Mouse (Mus musculus) liver, embryonic 12.5 days (tissue): ENCODE data around the gene Gps1. TPM values are rescaled to one million over a fixed set of nuclear protein-coding genes. Genes with fewer than 3 reads are reported as not detected.
"Not testable (repeated sequence)": the region's sequence is repeated elsewhere in the genome, so short reads cannot be mapped to it uniquely, and the experiment has no call there.

Experiments
- ATAC-seq: fragments of 200-750 bp; cut with Nextera tagmentation; 2 replicates; pipeline ENCODE4 v1.8.0; 2017; ENCODE audit warnings: moderate number of reproducible peaks, mild to moderate bottlenecking, moderate library complexity
- H3K27ac ChIP-seq: fragments of 300-500 bp; sonication (generic); 2 replicates; pipeline ENCODE4 v1.5.1; 2016; ENCODE audit warnings: mild to moderate bottlenecking
- H3K27me3 ChIP-seq: fragments of 300-500 bp; sonication (generic); replicated peaks from 2 replicates; pipeline ENCODE4 v1.6.1; 2016; ENCODE audit warnings: mild to moderate bottlenecking, moderate library complexity
- H3K36me3 ChIP-seq: fragments of 300-500 bp; sonication (generic); 2 replicates; pipeline ENCODE4 v1.6.1; 2016; ENCODE audit warnings: mild to moderate bottlenecking, moderate library complexity
- H3K4me1 ChIP-seq: fragments of 300-500 bp; sonication (generic); 2 replicates; pipeline ENCODE4 v1.6.1; 2016
- H3K4me2 ChIP-seq: fragments of 300-500 bp; sonication (generic); 2 replicates; pipeline ENCODE4 v1.6.1; 2016; ENCODE audit warnings: mild to moderate bottlenecking, moderate library complexity
- H3K4me3 ChIP-seq: fragments of 300-500 bp; sonication (generic); 2 replicates; pipeline ENCODE4 v1.5.1; 2016; ENCODE audit warnings: mild to moderate bottlenecking, moderate library complexity
- H3K9ac ChIP-seq: fragments of 300-500 bp; sonication (generic); 2 replicates; pipeline ENCODE4 v1.6.1; 2016; ENCODE audit warnings: mild to moderate bottlenecking, moderate library complexity
- H3K9me3 ChIP-seq: fragments of 300-500 bp; sonication (generic); replicated peaks from 2 replicates; pipeline ENCODE4 v1.6.1; 2016; ENCODE audit warnings: mild to moderate bottlenecking, moderate library complexity
- WGBS: fragments of 180-500 bp; shearing (Covaris S2); methylation state at CpG from one replicate; pipeline ENCODE4 v1.1.7; 2016; ENCODE audit not compliant: insufficient replicate concordance; 5-methylcytosine and 5-hydroxymethylcytosine counted together
- polyA plus RNA-seq: library from polyadenylated mRNA; unstranded; fragments of >200 nt; fragmentation: Nextera tagmentation; extraction: Ambion mirVana; gene quantifications from 2 replicates; pipeline ENCODE4 v1.2.1, GENCODE M21; 2016

Gene Gps1
- polyA plus RNA-seq, 1 experiment from 2014 or later, result 135 TPM

DNA sequence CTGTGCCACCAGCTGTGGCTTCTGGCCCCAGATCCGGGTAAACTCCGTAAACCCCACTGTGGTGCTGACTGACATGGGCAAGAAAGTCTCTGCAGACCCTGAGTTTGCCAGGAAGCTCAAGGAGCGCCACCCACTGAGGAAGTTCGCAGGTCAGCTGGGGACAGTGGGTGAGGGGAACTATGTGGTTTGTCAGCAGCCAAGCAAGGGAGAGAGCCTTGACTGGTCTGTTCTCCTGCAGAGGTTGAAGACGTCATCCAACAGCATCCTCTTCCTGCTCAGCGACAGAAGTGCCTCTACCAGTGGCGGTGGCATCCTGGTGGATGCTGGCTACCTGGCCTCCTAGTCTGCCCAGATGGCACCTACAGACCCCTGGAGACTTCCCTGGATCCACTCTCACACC is 17.0 kb upstream of the Gps1 start:
- not testable (repeated sequence) for H3K4me1 ChIP-seq, H3K4me2 ChIP-seq, H3K27ac ChIP-seq, H3K36me3 ChIP-seq, ATAC-seq, H3K4me3 ChIP-seq, H3K9me3 ChIP-seq, H3K9ac ChIP-seq
- peaks cover 47% of the 10 kb centered on the region for H3K27me3 ChIP-seq
- WGBS, result 16% methylated on average over 4 of the region's 7 CpGs

- 73% methylated on average over 1 of the region's 1 CpGs for WGBS
- no peak overlapping the region for H3K27ac ChIP-seq
- no peak overlapping the region for H3K9ac ChIP-seq
- no peak overlapping the region for H3K4me2 ChIP-seq
- no peaks in the 10 kb centered on the region for H3K4me1 ChIP-seq
- H3K27me3 ChIP-seq, result peaks cover 40% of the 10 kb centered on the region
- ATAC-seq, result no peak
- 0 out of 2 replicates have a peak, but pooled peaks cover 4% of the 10 kb centered on the region for H3K9me3 ChIP-seq
- H3K4me3 ChIP-seq, result no peak overlapping the region
- H3K36me3 ChIP-seq, result no peaks in the 10 kb centered on the region
Measured at GRCm38 (mm10) chr11:120768206-120768605, 15.9 kb upstream of the Gps1 start.

- Histone ChIP-seq H3K4me3 (no peak overlapping the region), H3K36me3 (no peaks in the 10 kb centered on the region), H3K9ac (no peak overlapping the region), H3K27ac (no peak overlapping the region), H3K4me2 (no peak overlapping the region), H3K27me3 (peaks cover 14% of the 10 kb centered on the region; the same call in 1 of the 2 replicates), H3K4me1 (peaks cover 8% of the 10 kb centered on the region; the same call in 1 of the 2 replicates), H3K9me3 (0 out of 2 replicates have a peak, but pooled peaks cover 4% of the 10 kb centered on the region)
- WGBS, result 73% methylated on average over 3 of the region's 3 CpGs
- no peak for ATAC-seq
Measured at GRCm38 (mm10) chr11:120772749-120773148, 11.3 kb upstream of the Gps1 start.

- Histone ChIP-seq H3K36me3 (no peaks in the 10 kb centered on the region), H3K9ac (no peak overlapping the region), H3K9me3 (0 out of 2 replicates have a peak, but pooled peaks cover 4% of the 10 kb centered on the region), H3K27me3 (peaks cover 16% of the 10 kb centered on the region), H3K4me3 (no peak overlapping the region), H3K4me1 (peaks cover 8% of the 10 kb centered on the region; the same call in 1 of the 2 replicates), H3K27ac (no peak overlapping the region), H3K4me2 (no peak overlapping the region)
- ATAC-seq, result no peak
- 72% methylated on average over 7 of the region's 7 CpGs for WGBS
Measured at GRCm38 (mm10) chr11:120773463-120774190, 10.4 kb upstream of the Gps1 start.

DNA sequence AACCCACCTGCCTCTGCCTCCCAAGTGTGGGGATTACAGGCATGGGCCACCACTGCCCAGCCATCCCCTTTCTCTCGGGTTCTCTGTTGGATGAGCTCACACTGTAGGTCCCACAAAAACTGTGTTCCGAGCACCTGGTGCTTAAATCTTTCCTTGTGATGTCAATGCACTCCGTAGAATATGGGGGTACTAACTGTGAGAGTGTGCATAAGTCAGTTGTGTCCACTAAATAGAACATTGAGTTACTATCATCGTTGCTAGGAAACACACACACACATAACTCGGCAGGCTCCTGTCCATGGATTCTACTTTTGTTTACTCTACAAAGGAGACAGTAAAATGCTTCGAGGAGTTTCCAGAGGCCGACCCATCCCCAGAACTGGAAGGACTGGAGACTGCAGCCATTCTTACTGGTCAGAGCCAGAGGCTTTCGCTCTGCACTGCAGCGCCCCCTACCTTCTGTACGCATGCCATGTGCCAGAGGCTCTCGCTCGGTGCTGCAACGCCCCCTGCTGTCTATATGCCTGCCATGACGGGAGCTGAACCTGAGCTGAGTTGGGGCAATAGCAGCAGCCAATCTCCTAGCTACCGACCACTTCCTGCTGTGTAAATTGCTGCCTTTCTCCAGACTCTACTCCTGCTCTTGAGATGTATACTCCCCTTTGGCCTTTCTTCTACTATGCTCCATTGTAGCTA is 8.2 kb upstream of the Gps1 start:
- H3K4me2 ChIP-seq, result no peak overlapping the region
- no peak overlapping the region for H3K27ac ChIP-seq
- ATAC-seq, result peak; percentile 81
- no peak overlapping the region for H3K4me3 ChIP-seq
- H3K36me3 ChIP-seq, result peaks cover 8% of the 10 kb centered on the region
- WGBS, result 23% methylated on average over 15 of the region's 15 CpGs
- H3K9ac ChIP-seq, result no peak overlapping the region
- peaks cover 8% of the 10 kb centered on the region; the same call in 1 of the 2 replicates for H3K4me1 ChIP-seq
- H3K27me3 ChIP-seq, result peaks cover 16% of the 10 kb centered on the region
- H3K9me3 ChIP-seq, result no peaks in the 10 kb centered on the region

GRCm38 (mm10) chr11:120777123-120777522 is 6.9 kb upstream of the Gps1 start:
- peaks cover 18% of the 10 kb centered on the region for H3K27me3 ChIP-seq
- H3K9me3 ChIP-seq, result no peaks in the 10 kb centered on the region
- WGBS, result 44% methylated on average over 6 of the region's 6 CpGs
- H3K9ac ChIP-seq, result no peak overlapping the region
- H3K4me1 ChIP-seq, result peaks cover 8% of the 10 kb centered on the region; the same call in 1 of the 2 replicates
- no peak for ATAC-seq
- peaks cover 16% of the 10 kb centered on the region for H3K36me3 ChIP-seq
- no peak overlapping the region for H3K4me3 ChIP-seq
- H3K27ac ChIP-seq, result no peak overlapping the region
- no peak overlapping the region for H3K4me2 ChIP-seq

DNA sequence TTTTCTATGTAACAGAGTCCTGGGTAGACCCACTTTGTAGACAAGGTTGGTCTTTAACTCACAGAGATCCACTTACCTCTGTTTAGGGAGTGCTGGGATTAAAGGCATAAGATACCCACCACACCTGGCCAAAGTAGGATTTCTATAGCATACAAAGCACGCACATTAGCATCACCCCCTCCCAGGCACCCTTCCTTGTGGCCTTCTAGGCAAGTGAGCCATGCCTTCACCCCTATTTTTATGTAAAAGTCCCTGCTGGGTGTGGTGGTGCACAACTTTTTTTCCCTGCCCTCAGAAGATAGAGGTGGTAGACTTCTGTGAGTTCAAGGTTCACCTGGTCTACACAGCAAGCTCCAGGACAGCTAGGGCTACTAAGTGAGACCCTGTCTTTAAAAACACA is 4.2 kb upstream of the Gps1 start:
- no peak overlapping the region for H3K27ac ChIP-seq

DNA sequence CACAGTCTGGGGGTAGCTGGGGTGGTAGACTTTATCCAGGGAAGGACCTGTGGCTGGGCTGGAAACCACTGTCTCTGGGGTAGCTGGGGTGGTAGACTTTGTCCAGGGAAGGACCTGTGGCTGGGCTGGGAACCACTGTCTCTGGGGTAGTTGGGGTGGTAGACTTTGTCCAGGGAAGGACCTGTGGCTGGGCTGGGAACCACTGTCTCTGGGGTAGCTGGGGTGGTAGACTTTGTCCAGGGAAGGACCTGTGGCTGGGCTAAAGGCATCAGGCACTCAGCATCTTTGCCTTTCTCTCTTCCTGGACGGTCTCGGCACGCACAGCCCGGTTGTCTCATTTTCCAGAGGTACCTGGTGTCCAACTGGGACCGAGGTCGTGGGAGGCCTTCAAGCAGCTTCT is 2.7 kb upstream of the Gps1 start:
- peaks cover 35% of the 10 kb centered on the region for H3K4me1 ChIP-seq
- not testable (repeated sequence) for H3K27ac ChIP-seq, H3K4me2 ChIP-seq, H3K9ac ChIP-seq, ATAC-seq, H3K4me3 ChIP-seq, H3K9me3 ChIP-seq
- 92% methylated on average over 6 of the region's 6 CpGs for WGBS
- H3K36me3 ChIP-seq, result peaks cover 29% of the 10 kb centered on the region
- peaks cover 14% of the 10 kb centered on the region for H3K27me3 ChIP-seq

More for the DNA sequence above, 4.2 kb upstream of the Gps1 start:
- no peak overlapping the region for H3K9ac ChIP-seq
- H3K9me3 ChIP-seq, result no peaks in the 10 kb centered on the region
- 79% methylated on average over 1 of the region's 1 CpGs for WGBS
- H3K4me2 ChIP-seq, result no peak overlapping the region
- peaks cover 18% of the 10 kb centered on the region for H3K36me3 ChIP-seq
- peaks cover 26% of the 10 kb centered on the region for H3K4me1 ChIP-seq
- no peak for ATAC-seq
- no peak overlapping the region for H3K4me3 ChIP-seq
- H3K27me3 ChIP-seq, result peaks cover 14% of the 10 kb centered on the region

DNA sequence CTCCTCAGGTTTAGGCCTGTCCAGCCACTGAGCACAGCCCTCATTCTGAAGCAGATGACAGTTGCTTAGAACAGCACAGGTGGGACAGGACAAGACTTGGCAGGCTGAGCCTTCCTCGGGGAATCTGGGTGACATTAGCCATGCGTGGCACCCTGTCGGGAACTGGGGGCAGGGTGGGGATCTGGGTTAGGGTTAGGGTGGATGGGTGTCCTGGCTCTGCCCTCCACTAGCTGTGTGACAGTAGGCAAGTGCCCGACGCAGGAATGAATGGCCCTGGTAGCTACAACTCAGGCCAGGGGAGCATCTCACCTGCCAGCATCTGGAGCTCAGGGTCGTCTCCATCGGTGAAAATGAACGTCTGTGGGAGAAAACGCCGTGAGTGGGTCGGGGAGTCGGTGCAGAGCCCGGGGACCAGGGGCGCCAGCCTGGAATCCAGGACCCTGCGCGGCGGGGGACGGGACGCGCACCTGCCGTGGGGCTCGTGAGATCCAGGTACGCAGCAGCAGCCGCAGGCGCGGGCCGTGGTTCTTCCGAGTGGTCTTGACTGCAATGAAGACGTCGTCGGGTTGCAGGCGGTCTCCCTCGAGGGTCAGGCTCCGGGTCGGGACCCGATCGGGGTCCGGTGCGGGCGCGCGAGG is 527 bp upstream of the Gps1 start:
- H3K9ac ChIP-seq, result peak overlapping the region; percentile 88
- peak overlapping the region; percentile 87 for H3K27ac ChIP-seq
- H3K4me3 ChIP-seq, result peak overlapping the region; percentile 98
- peaks cover 51% of the 10 kb centered on the region for H3K36me3 ChIP-seq
- WGBS, result 4% methylated on average over 42 of the region's 42 CpGs
- H3K4me2 ChIP-seq, result peak overlapping the region; percentile 99
- ATAC-seq, result peak; percentile 1; the same call in 1 of the 2 replicates
- H3K4me1 ChIP-seq, result peaks cover 38% of the 10 kb centered on the region
- no peaks in the 10 kb centered on the region for H3K9me3 ChIP-seq
- H3K27me3 ChIP-seq, result 0 out of 2 replicates have a peak, but pooled peaks cover 3% of the 10 kb centered on the region

- peak overlapping the region; percentile 88 for H3K9ac ChIP-seq
- H3K27ac ChIP-seq, result peak overlapping the region; percentile 87
- 0 out of 2 replicates have a peak, but pooled peaks cover 3% of the 10 kb centered on the region for H3K27me3 ChIP-seq
- H3K9me3 ChIP-seq, result no peaks in the 10 kb centered on the region
- peak overlapping the region; percentile 99 for H3K4me2 ChIP-seq
- H3K4me3 ChIP-seq, result peak overlapping the region; percentile 98
- peaks cover 66% of the 10 kb centered on the region for H3K36me3 ChIP-seq
- WGBS, result 25% methylated on average over 9 of the region's 9 CpGs
- no peak for ATAC-seq
- peaks cover 38% of the 10 kb centered on the region for H3K4me1 ChIP-seq
Measured at GRCm38 (mm10) chr11:120785145-120785544, 1.1 kb downstream of the Gps1 start.

- not testable (repeated sequence) for H3K27ac ChIP-seq, H3K27me3 ChIP-seq, H3K9ac ChIP-seq, H3K9me3 ChIP-seq, H3K4me2 ChIP-seq, ATAC-seq, H3K4me3 ChIP-seq
- peaks cover 81% of the 10 kb centered on the region for H3K36me3 ChIP-seq
- WGBS, result 82% methylated on average over 10 of the region's 10 CpGs
- H3K4me1 ChIP-seq, result peaks cover 27% of the 10 kb centered on the region
Measured at GRCm38 (mm10) chr11:120788460-120788859, 4.4 kb downstream of the Gps1 start.

DNA sequence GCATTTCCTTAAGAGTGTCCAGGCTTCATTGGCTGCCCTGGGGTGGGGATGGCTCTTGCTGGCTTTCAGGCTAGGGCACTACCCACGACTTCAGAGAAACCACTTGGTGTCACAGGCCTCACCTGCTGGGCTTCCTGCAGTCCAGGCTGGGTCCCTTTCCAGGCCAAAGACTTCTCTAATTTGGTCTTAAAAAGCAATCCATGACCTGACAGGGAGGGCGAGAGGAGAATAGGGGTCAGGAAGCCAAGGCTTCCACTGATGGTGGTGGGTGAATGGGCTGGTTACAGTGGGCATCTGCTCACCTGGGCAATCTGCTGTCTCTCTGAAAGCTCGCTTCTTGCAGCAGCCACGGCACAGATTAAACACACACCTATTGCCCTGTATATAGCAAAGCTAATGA is 5.3 kb downstream of the Gps1 start:
- WGBS, result 74% methylated on average over 4 of the region's 4 CpGs
- no peak overlapping the region for H3K4me3 ChIP-seq
- no peak overlapping the region for H3K27ac ChIP-seq
- H3K4me1 ChIP-seq, result peaks cover 28% of the 10 kb centered on the region
- no peak overlapping the region for H3K4me2 ChIP-seq
- no peak for ATAC-seq
- H3K36me3 ChIP-seq, result peaks cover 90% of the 10 kb centered on the region
- no peaks in the 10 kb centered on the region for H3K27me3 ChIP-seq
- H3K9me3 ChIP-seq, result no peaks in the 10 kb centered on the region
- H3K9ac ChIP-seq, result no peak overlapping the region
